Mouse (Mus musculus) heart, embryonic 13.5 days (tissue): ENCODE data around the gene Ralgapa1. TPM values are rescaled to one million over a fixed set of nuclear protein-coding genes. Genes with fewer than 3 reads are reported as not detected.
"Not testable (repeated sequence)": the region's sequence is repeated elsewhere in the genome, so short reads cannot be mapped to it uniquely, and the experiment has no call there.

Experiments used
- ATAC-seq: fragments of 200-750 bp; cut with Nextera tagmentation; 2 replicates; pipeline ENCODE4 v1.8.0; 2017; ENCODE audit warnings: moderate TSS enrichment; ENCODE audit not compliant: insufficient number of reproducible peaks, low FRiP score, low TSS enrichment; ENCODE audit errors: extremely low read depth
- H3K27ac ChIP-seq: fragments of 300-500 bp; sonication (generic); replicated peaks from 2 replicates; pipeline ENCODE4 v1.5.1; 2015; ENCODE audit warnings: moderate library complexity, mild to moderate bottlenecking, inconsistent platforms
- H3K27me3 ChIP-seq: fragments of 300-500 bp; sonication (generic); replicated peaks from 2 replicates; pipeline ENCODE4 v1.6.1; 2015; ENCODE audit warnings: mild to moderate bottlenecking, inconsistent platforms
- H3K36me3 ChIP-seq: fragments of 300-500 bp; sonication (generic); 2 replicates; pipeline ENCODE4 v1.6.1; 2015; ENCODE audit warnings: mild to moderate bottlenecking, inconsistent platforms
- H3K4me1 ChIP-seq: fragments of 300-500 bp; sonication (generic); 2 replicates; pipeline ENCODE4 v1.6.1; 2015; ENCODE audit warnings: inconsistent platforms
- H3K4me2 ChIP-seq: fragments of 300-500 bp; sonication (generic); 2 replicates; pipeline ENCODE4 v1.6.1; 2015; ENCODE audit warnings: inconsistent platforms, mild to moderate bottlenecking, moderate library complexity
- H3K4me3 ChIP-seq: fragments of 300-500 bp; sonication (generic); 2 replicates; pipeline ENCODE4 v1.5.1; 2015; ENCODE audit warnings: moderate library complexity, mild to moderate bottlenecking, inconsistent platforms
- H3K9ac ChIP-seq: fragments of 300-500 bp; sonication (generic); 2 replicates; pipeline ENCODE4 v1.6.1; 2015; ENCODE audit warnings: inconsistent platforms, mild to moderate bottlenecking, moderate library complexity
- H3K9me3 ChIP-seq: fragments of 300-500 bp; sonication (generic); 2 replicates; pipeline ENCODE4 v1.6.1; 2016; ENCODE audit warnings: inconsistent platforms
- WGBS: fragments of 180-500 bp; shearing (Covaris S2); methylation state at CpG from one replicate; pipeline ENCODE4 v1.1.7; 2015; ENCODE audit warnings: mixed read lengths; 5-methylcytosine and 5-hydroxymethylcytosine counted together
- polyA plus RNA-seq: library from polyadenylated mRNA; unstranded; fragments of >200 nt; fragmentation: Nextera tagmentation; extraction: Ambion mirVana; gene quantifications from 2 replicates; pipeline ENCODE4 v1.2.1, GENCODE M21; 2015

Ralgapa1 gene
- polyA plus RNA-seq, 1 experiment from 2014 or later: 12.3 TPM

- no peak for ATAC-seq
Observed at GRCm38 (mm10) chr12:55800144-55800543, 20.8 kb downstream of the Ralgapa1 start.

GRCm38 (mm10) chr12:55798745-55799144, 22.2 kb downstream of the Ralgapa1 start:
- H3K27ac ChIP-seq: no peak overlapping the region
- no peak overlapping the region for H3K9ac ChIP-seq
- H3K27me3 ChIP-seq: no peaks in the 10 kb centered on the region
- peaks cover 10% of the 10 kb centered on the region for H3K36me3 ChIP-seq
- no peaks in the 10 kb centered on the region for H3K9me3 ChIP-seq
- 0 out of 2 replicates have a peak, but pooled peaks cover 8% of the 10 kb centered on the region for H3K4me1 ChIP-seq
- no peak overlapping the region for H3K4me2 ChIP-seq
- no peak for ATAC-seq
- H3K4me3 ChIP-seq: no peak overlapping the region
- 69% methylated on average over 4 of the region's 4 CpGs for WGBS

More at GRCm38 (mm10) chr12:55800144-55800543, 20.8 kb downstream of the Ralgapa1 start:
- Histone ChIP-seq H3K9ac (no peak overlapping the region), H3K27me3 (no peaks in the 10 kb centered on the region), H3K4me3 (no peak overlapping the region), H3K9me3 (no peaks in the 10 kb centered on the region), H3K4me2 (no peak overlapping the region), H3K4me1 (peaks cover 11% of the 10 kb centered on the region), H3K36me3 (peaks cover 5% of the 10 kb centered on the region; the same call in 1 of the 2 replicates), H3K27ac (no peak overlapping the region)
- whole genome bisulfite sequencing: 67% methylated on average over 5 of the region's 5 CpGs

DNA sequence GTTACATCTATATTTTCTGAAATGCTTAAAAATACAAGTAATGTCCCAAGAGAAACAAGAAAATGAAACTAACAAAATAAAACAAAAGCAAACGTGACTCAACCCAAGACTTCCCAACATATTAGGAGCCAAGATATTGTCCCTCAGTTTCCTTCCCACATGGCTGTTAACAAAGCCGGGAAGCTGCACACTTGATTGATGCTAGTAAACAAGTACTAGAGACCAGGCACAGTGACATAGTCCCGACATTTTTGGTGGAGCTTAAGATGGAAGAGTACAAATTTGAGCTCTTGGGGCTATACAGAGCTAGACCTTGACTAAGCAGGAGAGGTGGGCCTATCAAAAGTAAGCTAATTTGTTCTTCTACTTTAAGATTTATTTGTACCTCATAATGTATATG, 23.9 kb downstream of the Ralgapa1 start:
- no peaks in the 10 kb centered on the region for H3K9me3 ChIP-seq

GRCm38 (mm10) chr12:55794485-55794884, 26.5 kb downstream of the Ralgapa1 start:
- not testable (repeated sequence) for H3K27ac ChIP-seq, H3K9ac ChIP-seq, H3K4me1 ChIP-seq, ATAC-seq, H3K4me2 ChIP-seq, H3K27me3 ChIP-seq, H3K9me3 ChIP-seq, H3K4me3 ChIP-seq
- 80% methylated on average over 4 of the region's 4 CpGs for WGBS
- peaks cover 12% of the 10 kb centered on the region for H3K36me3 ChIP-seq

More for the DNA sequence above, 23.9 kb downstream of the Ralgapa1 start:
- Histone ChIP-seq H3K27me3 (no peaks in the 10 kb centered on the region), H3K4me3 (no peak overlapping the region), H3K9ac (no peak overlapping the region), H3K36me3 (peaks cover 12% of the 10 kb centered on the region), H3K27ac (no peak overlapping the region), H3K4me2 (no peak overlapping the region), H3K4me1 (0 out of 2 replicates have a peak, but pooled peaks cover 8% of the 10 kb centered on the region)
- 79% methylated on average over 3 of the region's 3 CpGs for WGBS
- ATAC-seq: no peak

- no peak for ATAC-seq
- Histone ChIP-seq H3K9ac (no peak overlapping the region), H3K4me1 (no peaks in the 10 kb centered on the region), H3K27ac (no peak overlapping the region), H3K36me3 (peaks cover 56% of the 10 kb centered on the region), H3K4me3 (no peak overlapping the region), H3K27me3 (no peaks in the 10 kb centered on the region), H3K4me2 (no peak overlapping the region), H3K9me3 (no peaks in the 10 kb centered on the region)
- WGBS: 72% methylated on average over 2 of the region's 2 CpGs
Observed at GRCm38 (mm10) chr12:55785252-55785651, 35.7 kb downstream of the Ralgapa1 start.

DNA sequence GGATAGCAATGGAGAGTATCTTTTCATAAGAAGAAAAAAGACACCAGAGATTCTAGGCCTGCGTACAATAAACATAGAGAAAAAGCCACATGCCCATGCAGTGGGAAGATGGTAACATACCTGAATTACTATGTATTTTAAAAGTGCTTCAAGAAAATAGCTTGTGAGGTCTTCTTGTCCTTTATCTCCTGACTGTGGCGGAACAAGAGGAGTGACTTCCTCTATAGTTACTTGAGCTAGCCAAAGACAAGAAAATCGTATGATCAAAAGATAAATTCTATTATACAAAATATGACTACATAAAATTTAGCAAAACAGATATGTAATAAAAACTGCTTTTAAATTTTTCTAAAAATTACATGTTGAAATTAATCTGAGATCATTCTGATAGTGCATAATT, 38.3 kb downstream of the Ralgapa1 start:
- H3K4me3 ChIP-seq: no peak overlapping the region
- no peaks in the 10 kb centered on the region for H3K9me3 ChIP-seq
- H3K4me2 ChIP-seq: no peak overlapping the region
- peaks cover under 1% of the 10 kb centered on the region for H3K4me1 ChIP-seq
- H3K27ac ChIP-seq: no peak overlapping the region
- no peak for ATAC-seq
- 79% methylated on average over 3 of the region's 3 CpGs for WGBS
- H3K9ac ChIP-seq: no peak overlapping the region
- H3K36me3 ChIP-seq: peaks cover 49% of the 10 kb centered on the region
- H3K27me3 ChIP-seq: no peaks in the 10 kb centered on the region

GRCm38 (mm10) chr12:55778301-55778700, 42.7 kb downstream of the Ralgapa1 start:
- WGBS: 69% methylated on average over 2 of the region's 2 CpGs
- no peak overlapping the region for H3K4me2 ChIP-seq
- no peak for ATAC-seq
- H3K9ac ChIP-seq: no peak overlapping the region
- no peaks in the 10 kb centered on the region for H3K9me3 ChIP-seq
- no peaks in the 10 kb centered on the region for H3K27me3 ChIP-seq
- H3K4me3 ChIP-seq: no peak overlapping the region
- 0 out of 2 replicates have a peak overlapping the region, but pooled peaks have one; percentile 32 for H3K27ac ChIP-seq
- H3K36me3 ChIP-seq: peaks cover 33% of the 10 kb centered on the region
- H3K4me1 ChIP-seq: peaks cover 5% of the 10 kb centered on the region

- Histone ChIP-seq H3K9ac (no peak overlapping the region), H3K36me3 (peaks cover 33% of the 10 kb centered on the region), H3K4me3 (no peak overlapping the region), H3K4me1 (peaks cover 5% of the 10 kb centered on the region), H3K27me3 (no peaks in the 10 kb centered on the region), H3K4me2 (no peak overlapping the region), H3K27ac (0 out of 2 replicates have a peak overlapping the region, but pooled peaks have one; percentile 12), H3K9me3 (no peaks in the 10 kb centered on the region)
- no peak for ATAC-seq
Observed at GRCm38 (mm10) chr12:55777356-55777755, 43.6 kb downstream of the Ralgapa1 start.

- Histone ChIP-seq H3K9me3 (no peaks in the 10 kb centered on the region), H3K36me3 (peaks cover 34% of the 10 kb centered on the region), H3K4me1 (peaks cover 5% of the 10 kb centered on the region), H3K9ac (no peak overlapping the region), H3K27me3 (no peaks in the 10 kb centered on the region), H3K4me2 (no peak overlapping the region), H3K27ac (no peak overlapping the region), H3K4me3 (no peak overlapping the region)
- ATAC-seq: no peak
- WGBS: 82% methylated on average over 3 of the region's 3 CpGs
Observed at GRCm38 (mm10) chr12:55774316-55774715, 46.7 kb downstream of the Ralgapa1 start.

- WGBS: 64% methylated on average over 1 of the region's 1 CpGs
- H3K27ac ChIP-seq: no peak overlapping the region
- no peak overlapping the region for H3K4me2 ChIP-seq
- no peak overlapping the region for H3K4me3 ChIP-seq
- H3K4me1 ChIP-seq: no peaks in the 10 kb centered on the region
- ATAC-seq: no peak
- H3K9me3 ChIP-seq: no peaks in the 10 kb centered on the region
- H3K9ac ChIP-seq: no peak overlapping the region
- no peaks in the 10 kb centered on the region for H3K27me3 ChIP-seq
- H3K36me3 ChIP-seq: peaks cover 52% of the 10 kb centered on the region
Observed at GRCm38 (mm10) chr12:55720319-55720718, 100.6 kb downstream of the Ralgapa1 start.

DNA sequence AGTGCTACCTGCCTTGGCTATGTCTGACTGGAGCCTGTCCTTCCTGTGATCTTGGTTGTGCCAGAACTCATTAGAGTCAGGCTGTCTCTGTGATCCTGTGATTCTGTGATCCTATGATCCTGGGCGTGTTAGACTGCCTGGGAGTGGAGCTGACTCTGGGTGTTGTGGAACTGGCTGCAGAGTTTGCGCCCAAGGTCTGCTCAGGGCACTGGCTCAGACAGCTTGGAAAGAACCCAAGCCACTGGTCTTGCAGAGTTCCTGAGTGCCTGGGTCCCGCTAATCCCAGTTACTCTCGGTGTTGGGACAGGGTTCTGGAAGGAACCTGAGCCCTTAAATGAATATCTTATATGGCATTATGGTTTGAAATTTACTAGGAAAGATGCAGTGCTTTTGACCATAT, 115.1 kb downstream of the Ralgapa1 start:
- Histone ChIP-seq H3K36me3 (peaks cover 59% of the 10 kb centered on the region), H3K9me3 (no peaks in the 10 kb centered on the region), H3K9ac (no peak overlapping the region), H3K27me3 (no peaks in the 10 kb centered on the region), H3K4me2 (no peak overlapping the region), H3K4me1 (no peaks in the 10 kb centered on the region), H3K27ac (no peak overlapping the region), H3K4me3 (no peak overlapping the region)
- 88% methylated on average over 4 of the region's 4 CpGs for WGBS
- ATAC-seq: no peak

DNA sequence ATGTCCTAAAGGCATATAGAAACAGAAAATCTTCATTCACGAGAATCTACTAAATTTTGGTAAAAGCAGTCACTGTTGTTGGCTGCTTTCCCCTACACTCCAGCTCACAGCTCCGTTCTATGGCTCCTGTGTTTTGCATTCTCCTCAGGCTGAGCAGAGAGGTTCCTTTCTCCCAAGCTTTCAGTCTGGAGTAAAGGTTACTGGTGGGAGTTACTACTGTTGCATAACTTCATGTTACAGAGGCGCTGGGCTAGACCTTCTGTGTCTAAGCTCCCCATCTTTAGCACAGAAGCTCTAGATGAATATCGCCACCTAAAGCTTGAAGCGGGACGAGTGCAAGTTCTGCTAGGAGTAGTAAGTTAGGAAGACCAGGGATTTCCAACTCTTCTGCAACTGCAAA, 154.3 kb downstream of the Ralgapa1 start:
- Histone ChIP-seq H3K4me3 (no peak overlapping the region), H3K27me3 (no peaks in the 10 kb centered on the region), H3K27ac (no peak overlapping the region), H3K9ac (no peak overlapping the region), H3K4me2 (no peak overlapping the region), H3K36me3 (peaks cover 41% of the 10 kb centered on the region), H3K9me3 (no peaks in the 10 kb centered on the region), H3K4me1 (0 out of 2 replicates have a peak, but pooled peaks cover 4% of the 10 kb centered on the region)
- ATAC-seq: no peak
- 86% methylated on average over 6 of the region's 6 CpGs for WGBS
